Mouse (Mus musculus) myocyte (in vitro differentiated cells): ENCODE results near the gene Ganc.

Experiments
- MYOG ChIP-seq, 3 experiments: IDR thresholded peaks; one replicate each; pipeline ENCODE4 v1.6.1; 2011; ENCODE audit warnings: control low read depth in 2 of 3, low read depth in 2 of 3, mild to moderate bottlenecking in 2 of 3; ENCODE audit not compliant: insufficient read length in 2 of 3, control insufficient read depth in 1 of 3, insufficient read depth in 1 of 3
- POLR2A ChIP-seq: IDR thresholded peaks from one replicate; pipeline ENCODE4 v1.6.1; 2011; ENCODE audit warnings: low read depth, mild to moderate bottlenecking, control low read depth, moderate library complexity; ENCODE audit not compliant: insufficient read length
- TCF3 ChIP-seq: IDR thresholded peaks from one replicate; pipeline ENCODE4 v1.6.1; 2011; ENCODE audit warnings: low read depth, control low read depth; ENCODE audit not compliant: insufficient read length

- TF ChIP-seq TCF3 (no peak), POLR2A (no peak), MYOG (IDR thresholded peaks at IDR 0.05; ENCODE audit: control insufficient read depth in 1 of 3, insufficient read depth in 1 of 3, insufficient read length in 2 of 3, low read depth in 2 of 3) (no peak)
Observed at GRCm38 (mm10) chr2:120469220-120469619, 65.5 kb downstream of the Ganc start.
